ENCODE assay signal across 8 mouse cellular contexts in genomic region chr4:141065123-141065522, GRCm38 (mm10). TPM values are rescaled to one million over a fixed set of nuclear protein-coding genes. Genes with fewer than 3 reads are reported as not detected.
DNase-seq lines count a peak whose midpoint lies in the region; ATAC-seq and TF ChIP-seq lines count a peak whose summit lies in the region.

No protein-coding gene starts in this region.

- 6% methylated on average over 8 of the region's 8 CpGs for WGBS in liver, postnatal 0 days (ENCODE audit: insufficient replicate concordance)

- peak; percentile 53 for ATAC-seq in CD4-positive, CD25-positive, alpha-beta regulatory T cell, adult 4 months
- peak; percentile 14 for ATAC-seq in liver, postnatal 0 days
- peak; percentile 66 for ATAC-seq in neutrophil, adult 5-6 weeks (ENCODE audit: extremely low read depth, insufficient number of reproducible peaks, low FRiP score, poor library complexity, severe bottlenecking)

- H3K9me3 ChIP-seq in liver, postnatal 0 days (ENCODE audit: low read length): no peaks in the 10 kb centered on the region

- peak; percentile 82 for DNase-seq in adrenal gland, adult 2 months
- peak; percentile 96 for DNase-seq in embryo, embryonic 10 days (ENCODE audit: low spot score)
- DNase-seq in gastrocnemius, postnatal 25 days: peak; percentile 59
- peak; percentile 89 for DNase-seq in kidney, postnatal 14 days
- peak; percentile 88 for DNase-seq in liver, postnatal 0 days
- DNase-seq in thymus, postnatal 25 days: peak; percentile 84

- H3K4me3 ChIP-seq in liver, postnatal 0 days (ENCODE audit: low read depth, low read length): no peak overlapping the region

- no peak overlapping the region for H3K27ac ChIP-seq in liver, postnatal 0 days (ENCODE audit: low read depth)

- TF ChIP-seq EP300 in liver, postnatal 0 days (IDR thresholded peaks at IDR 0.05; ENCODE audit: low read depth): no peak

- H3K27me3 ChIP-seq in liver, postnatal 0 days (ENCODE audit: insufficient read depth, low read length): no peaks in the 10 kb centered on the region

- H3K9ac ChIP-seq in liver, postnatal 0 days (replicated peaks): no peak overlapping the region

- H3K36me3 ChIP-seq in liver, postnatal 0 days (replicated peaks; ENCODE audit: insufficient read depth, low read length): peaks cover 47% of the 10 kb centered on the region

- TF ChIP-seq CTCF in liver, postnatal 0 days (IDR thresholded peaks at IDR 0.05; ENCODE audit: low read depth): peak; percentile 100

- no peak overlapping the region for H3K4me2 ChIP-seq in liver, postnatal 0 days (ENCODE audit: low read depth, low read length)

- peaks cover 16% of the 10 kb centered on the region for H3K4me1 ChIP-seq in liver, postnatal 0 days (ENCODE audit: insufficient read depth)

RNA-seq across cellular contexts. Expression of gene Crocc, which starts 4.8 kb away (rescaled TPM):
- 1 to 10 TPM in 1 of 2 experiments, not detected in 1; 1.4 TPM for polyA plus RNA-seq in CD4-positive, CD25-positive, alpha-beta regulatory T cell, adult 4 months (2017; shearing (Covaris generic))
- 1 to 10 TPM; 5.6 to 7.4 TPM for total RNA-seq in adrenal gland, adult 2 months (2021)
- 7.1 and 10.5 TPM in 2 replicates for polyA plus RNA-seq in adrenal gland, adult 2 months (2012; rRNA removed)
- total RNA-seq in gastrocnemius, postnatal 25 days (2021): 1 to 10 TPM; 1.8 to 2.4 TPM
- polyA plus RNA-seq in liver, postnatal 0 days (2015; fragmentation: Nextera tagmentation; extraction: Ambion mirVana): 0.32 and 0.47 TPM in 2 replicates
- total RNA-seq in neutrophil, adult 5-6 weeks (2017): 6.5 and 6.8 TPM in 2 replicates

RNA-seq across cellular contexts. Expression of gene Necap2, which starts 13.0 kb away (rescaled TPM):
- 100 to 1,000 TPM in 1 of 2 experiments, 10 to 100 TPM in 1; 83.0 to 153 TPM for polyA plus RNA-seq in CD4-positive, CD25-positive, alpha-beta regulatory T cell, adult 4 months (2017; shearing (Covaris generic))
- total RNA-seq in adrenal gland, adult 2 months (2021): 10 to 100 TPM; 55.8 to 65.3 TPM
- polyA plus RNA-seq in adrenal gland, adult 2 months (2012; rRNA removed): 54.8 and 63.7 TPM in 2 replicates
- total RNA-seq in gastrocnemius, postnatal 25 days (2021): 10 to 100 TPM; 12.6 to 14.5 TPM
- polyA plus RNA-seq in liver, postnatal 0 days (2015; fragmentation: Nextera tagmentation; extraction: Ambion mirVana): 47.1 and 53.0 TPM in 2 replicates
- total RNA-seq in neutrophil, adult 5-6 weeks (2017): 104 and 117 TPM in 2 replicates

RNA-seq across cellular contexts. Expression of gene Spata21, which starts 23.0 kb away (rescaled TPM):
- 1 to 10 TPM; 1.0 to 1.2 TPM for polyA plus RNA-seq in CD4-positive, CD25-positive, alpha-beta regulatory T cell, adult 4 months (2017; shearing (Covaris generic))
- not detected for total RNA-seq in adrenal gland, adult 2 months (2021)
- not detected in 2 replicates for polyA plus RNA-seq in adrenal gland, adult 2 months (2012; rRNA removed)
- not detected for total RNA-seq in gastrocnemius, postnatal 25 days (2021)
- polyA plus RNA-seq in liver, postnatal 0 days (2015; fragmentation: Nextera tagmentation; extraction: Ambion mirVana): not detected in 2 replicates
- not detected in 2 replicates for total RNA-seq in neutrophil, adult 5-6 weeks (2017)

RNA-seq across cellular contexts. Expression of gene Mfap2, which starts 54.9 kb away (rescaled TPM):
- polyA plus RNA-seq in CD4-positive, CD25-positive, alpha-beta regulatory T cell, adult 4 months (2017; shearing (Covaris generic)): not detected
- 10 to 100 TPM in 1 of 2 experiments, 1 to 10 TPM in 1; 5.7 to 11.1 TPM for total RNA-seq in adrenal gland, adult 2 months (2021)
- polyA plus RNA-seq in adrenal gland, adult 2 months (2012; rRNA removed): 37.8 and 42.4 TPM in 2 replicates
- total RNA-seq in gastrocnemius, postnatal 25 days (2021): 10 to 100 TPM; 11.9 to 13.3 TPM
- 14.1 and 14.6 TPM in 2 replicates for polyA plus RNA-seq in liver, postnatal 0 days (2015; fragmentation: Nextera tagmentation; extraction: Ambion mirVana)
- total RNA-seq in neutrophil, adult 5-6 weeks (2017): not detected in 2 replicates

Comparison
In these comparisons a context has a peak if more than half of its experiments do, and no peak if none do; other contexts are left out.
1. ATAC-seq: peak in every context shown above with its lines; median percentile 66 in neutrophil, adult 5-6 weeks; 53 in CD4-positive, CD25-positive, alpha-beta regulatory T cell, adult 4 months; 14 in liver, postnatal 0 days.